Mouse (Mus musculus) embryonic facial prominence, embryonic 12.5 days (tissue): ENCODE data around the gene Rrp15. TPM values are rescaled to one million over a fixed set of nuclear protein-coding genes. Genes with fewer than 3 reads are reported as not detected.
"Not testable (repeated sequence)": the region's sequence is repeated elsewhere in the genome, so short reads cannot be mapped to it uniquely, and the experiment has no call there.

Experiments
- ATAC-seq: fragments of 200-750 bp; cut with Nextera tagmentation; 2 replicates; pipeline ENCODE4 v1.8.0; 2017; ENCODE audit not compliant: insufficient number of reproducible peaks, insufficient read depth, low FRiP score, low TSS enrichment
- H3K27ac ChIP-seq: fragments of 300-500 bp; sonication (generic); 2 replicates; pipeline ENCODE4 v1.5.1; 2016; ENCODE audit warnings: mild to moderate bottlenecking
- H3K27me3 ChIP-seq: fragments of 300-500 bp; sonication (generic); 2 replicates; pipeline ENCODE4 v1.6.1; 2016; ENCODE audit warnings: mild to moderate bottlenecking, moderate library complexity
- H3K36me3 ChIP-seq: fragments of 300-500 bp; sonication (generic); 2 replicates; pipeline ENCODE4 v1.6.1; 2016; ENCODE audit warnings: mild to moderate bottlenecking
- H3K4me1 ChIP-seq: fragments of 300-500 bp; sonication (generic); 2 replicates; pipeline ENCODE4 v1.6.1; 2016
- H3K4me2 ChIP-seq: fragments of 300-500 bp; sonication (generic); replicated peaks from 2 replicates; pipeline ENCODE4 v1.6.1; 2016; ENCODE audit warnings: mild to moderate bottlenecking, moderate library complexity
- H3K4me3 ChIP-seq: fragments of 300-500 bp; sonication (generic); 2 replicates; pipeline ENCODE4 v1.5.1; 2016; ENCODE audit warnings: mild to moderate bottlenecking
- H3K9ac ChIP-seq: fragments of 300-500 bp; sonication (generic); 2 replicates; pipeline ENCODE4 v1.6.1; 2016; ENCODE audit warnings: mild to moderate bottlenecking, moderate library complexity
- H3K9me3 ChIP-seq: fragments of 300-500 bp; sonication (generic); 2 replicates; pipeline ENCODE4 v1.6.1; 2016; ENCODE audit warnings: mild to moderate bottlenecking, moderate library complexity
- WGBS: fragments of 180-500 bp; shearing (Covaris S2); methylation state at CpG from one replicate; pipeline ENCODE4 v1.1.7; 2016; 5-methylcytosine and 5-hydroxymethylcytosine counted together
- polyA plus RNA-seq: library from polyadenylated mRNA; unstranded; fragments of >200 nt; fragmentation: Nextera tagmentation; extraction: Ambion mirVana; gene quantifications from 2 replicates; pipeline ENCODE4 v1.2.1, GENCODE M21; 2016

Gene Rrp15
- polyA plus RNA-seq: 66.4 and 72.4 TPM in 2 replicates

GRCm38 (mm10) chr1:186748724-186749653 is at the start of gene Rrp15:
Gene Rrp15 (minus strand): TSS chr1:186749358.
- WGBS: under 1% methylated on average over 46 of the region's 46 CpGs
- Histone ChIP-seq H3K9me3 (no peaks in the 10 kb centered on the region), H3K27ac (peak within 1 kb of the TSS; percentile 72; the same call in 1 of the 2 replicates), H3K36me3 (no peaks in the 10 kb centered on the region), H3K9ac (peak within 1 kb of the TSS; percentile 73), H3K4me2 (peak within 1 kb of the TSS; percentile 84), H3K27me3 (no peaks in the 10 kb centered on the region), H3K4me1 (peaks cover 17% of the 10 kb centered on the region), H3K4me3 (peak within 1 kb of the TSS; percentile 67)
- ATAC-seq: peak; percentile 73

- 55% methylated on average over 6 of the region's 6 CpGs for WGBS
- ATAC-seq: no peak
- no peaks in the 10 kb centered on the region for H3K27me3 ChIP-seq
- H3K27ac ChIP-seq: no peak overlapping the region
- no peaks in the 10 kb centered on the region for H3K9me3 ChIP-seq
- H3K4me1 ChIP-seq: no peaks in the 10 kb centered on the region
- H3K36me3 ChIP-seq: no peaks in the 10 kb centered on the region
- H3K4me2 ChIP-seq: no peak overlapping the region
- no peak overlapping the region for H3K4me3 ChIP-seq
- H3K9ac ChIP-seq: no peak overlapping the region
Measured at GRCm38 (mm10) chr1:186797991-186798390, 48.8 kb upstream of the Rrp15 start.

- no peak for ATAC-seq
- no peaks in the 10 kb centered on the region for H3K27me3 ChIP-seq
Measured at GRCm38 (mm10) chr1:186785359-186785758, 36.2 kb upstream of the Rrp15 start.

GRCm38 (mm10) chr1:186780826-186781225 is 31.7 kb upstream of the Rrp15 start:
- Histone ChIP-seq H3K4me1 (0 out of 2 replicates have a peak, but pooled peaks cover 4% of the 10 kb centered on the region), H3K36me3 (no peaks in the 10 kb centered on the region), H3K27ac (no peak overlapping the region), H3K4me2 (no peak overlapping the region), H3K4me3 (no peak overlapping the region), H3K9me3 (no peaks in the 10 kb centered on the region), H3K27me3 (no peaks in the 10 kb centered on the region), H3K9ac (no peak overlapping the region)
- no peak for ATAC-seq
- WGBS: 76% methylated on average over 2 of the region's 2 CpGs

More at GRCm38 (mm10) chr1:186785359-186785758, 36.2 kb upstream of the Rrp15 start:
- 79% methylated on average over 4 of the region's 4 CpGs for WGBS
- Histone ChIP-seq H3K9me3 (no peaks in the 10 kb centered on the region), H3K4me1 (no peaks in the 10 kb centered on the region), H3K4me3 (no peak overlapping the region), H3K36me3 (no peaks in the 10 kb centered on the region), H3K9ac (no peak overlapping the region), H3K4me2 (no peak overlapping the region), H3K27ac (no peak overlapping the region)

GRCm38 (mm10) chr1:186773124-186773523 is 24.0 kb upstream of the Rrp15 start:
- no peak overlapping the region for H3K4me3 ChIP-seq
- no peaks in the 10 kb centered on the region for H3K9me3 ChIP-seq
- no peaks in the 10 kb centered on the region for H3K4me1 ChIP-seq
- H3K4me2 ChIP-seq: no peak overlapping the region
- 75% methylated on average over 3 of the region's 3 CpGs for whole genome bisulfite sequencing
- no peaks in the 10 kb centered on the region for H3K27me3 ChIP-seq
- H3K27ac ChIP-seq: no peak overlapping the region
- no peak overlapping the region for H3K9ac ChIP-seq
- no peaks in the 10 kb centered on the region for H3K36me3 ChIP-seq
- no peak for ATAC-seq

- H3K27ac ChIP-seq: no peak overlapping the region
- H3K4me1 ChIP-seq: no peaks in the 10 kb centered on the region
- no peak overlapping the region for H3K4me2 ChIP-seq
- no peak overlapping the region for H3K4me3 ChIP-seq
- H3K36me3 ChIP-seq: no peaks in the 10 kb centered on the region
- WGBS: 65% methylated on average over 8 of the region's 8 CpGs
- no peaks in the 10 kb centered on the region for H3K9me3 ChIP-seq
- H3K9ac ChIP-seq: no peak overlapping the region
- H3K27me3 ChIP-seq: no peaks in the 10 kb centered on the region
- no peak for ATAC-seq
Measured at GRCm38 (mm10) chr1:186772547-186773077, 23.5 kb upstream of the Rrp15 start.

DNA sequence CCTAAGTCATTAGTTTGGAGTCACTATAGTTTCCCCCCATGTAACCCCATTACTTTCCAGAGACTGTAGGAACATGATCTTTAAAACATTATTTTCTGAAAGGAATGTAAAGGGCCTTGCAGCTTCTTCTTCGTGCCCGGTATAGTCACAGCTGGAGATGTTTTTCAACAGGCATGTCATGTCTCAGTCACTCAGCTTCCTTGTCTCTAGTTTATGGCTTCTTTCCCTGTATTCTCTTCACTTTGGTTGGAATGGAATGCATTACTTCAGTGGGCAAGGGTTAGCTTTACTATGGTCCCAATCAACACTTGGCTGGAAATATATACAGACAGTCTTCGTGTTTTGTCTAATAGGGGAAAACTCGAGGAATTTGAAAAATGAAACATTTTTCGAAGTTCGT is 22.8 kb upstream of the Rrp15 start:
- no peak for ATAC-seq
- H3K9ac ChIP-seq: no peak overlapping the region
- no peaks in the 10 kb centered on the region for H3K27me3 ChIP-seq
- H3K4me1 ChIP-seq: no peaks in the 10 kb centered on the region
- no peak overlapping the region for H3K27ac ChIP-seq
- no peaks in the 10 kb centered on the region for H3K9me3 ChIP-seq
- WGBS: 66% methylated on average over 6 of the region's 6 CpGs
- no peak overlapping the region for H3K4me2 ChIP-seq
- no peak overlapping the region for H3K4me3 ChIP-seq
- H3K36me3 ChIP-seq: no peaks in the 10 kb centered on the region

- Histone ChIP-seq H3K4me1 (no peaks in the 10 kb centered on the region), H3K4me3 (no peak overlapping the region), H3K27ac (no peak overlapping the region), H3K9me3 (no peaks in the 10 kb centered on the region), H3K9ac (no peak overlapping the region), H3K36me3 (no peaks in the 10 kb centered on the region), H3K27me3 (no peaks in the 10 kb centered on the region), H3K4me2 (no peak overlapping the region)
- 71% methylated on average over 5 of the region's 5 CpGs for WGBS
- no peak for ATAC-seq
Measured at GRCm38 (mm10) chr1:186770659-186771058, 21.5 kb upstream of the Rrp15 start.

DNA sequence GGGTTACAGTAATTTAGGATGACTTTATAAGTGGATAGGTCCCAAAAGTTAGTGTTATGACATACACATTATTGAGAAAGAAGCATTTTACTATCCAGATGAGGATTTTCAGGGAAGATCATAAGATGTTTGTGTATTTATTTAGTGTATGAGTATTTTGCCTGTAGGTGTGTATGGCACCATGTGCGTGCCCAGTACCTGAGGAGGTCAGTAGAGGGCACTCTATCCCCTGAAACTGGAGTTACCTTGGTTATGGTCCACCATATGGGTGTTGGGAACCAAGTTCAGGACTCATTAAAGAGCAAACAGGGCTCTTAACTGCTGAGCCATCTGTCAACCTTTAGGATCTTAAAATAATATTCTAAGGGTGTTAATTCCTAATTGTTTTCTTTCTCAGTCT is 19.2 kb upstream of the Rrp15 start:
- Histone ChIP-seq H3K27ac (no peak overlapping the region), H3K9me3 (no peaks in the 10 kb centered on the region), H3K4me2 (no peak overlapping the region), H3K4me3 (no peak overlapping the region), H3K27me3 (no peaks in the 10 kb centered on the region), H3K4me1 (no peaks in the 10 kb centered on the region), H3K36me3 (no peaks in the 10 kb centered on the region), H3K9ac (no peak overlapping the region)
- 87% methylated on average over 1 of the region's 1 CpGs for WGBS
- ATAC-seq: no peak

DNA sequence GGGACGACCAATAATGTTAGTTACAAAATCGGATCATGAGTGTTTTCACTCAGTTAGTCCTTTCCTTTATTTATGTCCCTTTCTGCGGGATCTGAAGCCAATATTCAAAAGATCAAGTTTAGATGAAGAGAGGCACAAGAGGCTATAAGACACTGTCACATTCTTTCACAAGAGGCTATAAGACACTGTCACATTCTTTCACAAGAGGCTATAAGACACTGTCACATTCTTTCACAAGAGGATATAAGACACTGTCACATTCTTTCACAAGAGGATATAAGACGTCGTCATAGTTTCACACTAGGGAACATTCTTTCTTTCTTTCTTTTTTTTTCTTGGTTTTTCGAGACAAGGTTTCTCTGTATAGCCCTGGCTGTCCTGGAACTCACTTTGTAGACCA is 14.3 kb upstream of the Rrp15 start:
- H3K4me2 ChIP-seq, H3K36me3 ChIP-seq, H3K27ac ChIP-seq, H3K4me1 ChIP-seq, H3K9ac ChIP-seq, H3K4me3 ChIP-seq, H3K9me3 ChIP-seq, H3K27me3 ChIP-seq, ATAC-seq: not testable (repeated sequence)
- 73% methylated on average over 6 of the region's 6 CpGs for WGBS

DNA sequence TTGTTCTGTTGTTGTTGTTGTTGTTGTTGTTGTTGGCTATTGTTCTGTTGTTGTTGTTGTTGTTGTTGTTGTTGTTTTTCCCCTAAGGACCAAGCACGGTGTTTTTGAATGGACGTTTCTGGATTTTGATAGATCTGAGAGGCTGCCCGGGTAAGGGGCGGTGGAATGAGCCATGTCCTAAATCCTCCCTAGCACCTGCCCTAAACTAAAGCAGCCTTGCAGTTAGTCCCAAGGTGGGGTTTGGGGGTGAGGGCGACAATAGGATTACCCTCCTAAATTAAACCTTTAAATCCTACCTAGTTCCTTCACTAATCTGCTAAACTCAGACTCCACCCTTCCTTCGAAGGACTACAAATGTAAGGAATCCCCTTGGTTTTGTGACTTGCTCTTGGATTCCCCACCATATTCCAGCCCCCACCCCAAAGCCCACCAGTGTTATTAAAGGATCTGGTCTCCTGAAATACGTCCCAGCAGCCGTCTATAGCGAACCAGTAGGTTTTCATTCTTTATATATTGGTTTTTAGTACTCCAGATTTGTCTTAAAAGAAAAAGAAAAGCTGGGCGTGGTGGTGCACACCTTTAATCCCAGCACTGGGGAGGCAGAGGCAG is 621 bp upstream of the Rrp15 start:
- peak; percentile 78; the same call in 1 of the 2 replicates for ATAC-seq
- Histone ChIP-seq H3K9me3 (no peaks in the 10 kb centered on the region), H3K27ac (no peak overlapping the region; the same call in 1 of the 2 replicates), H3K9ac (peak overlapping the region; percentile 73), H3K27me3 (no peaks in the 10 kb centered on the region), H3K4me3 (peak overlapping the region; percentile 67), H3K4me2 (peak overlapping the region; percentile 84), H3K4me1 (peaks cover 17% of the 10 kb centered on the region), H3K36me3 (no peaks in the 10 kb centered on the region)
- WGBS: 43% methylated on average over 10 of the region's 10 CpGs
